Mouse (Mus musculus): Measurements from ENCODE around the gene Itih2.

Itih2 gene

DNA sequence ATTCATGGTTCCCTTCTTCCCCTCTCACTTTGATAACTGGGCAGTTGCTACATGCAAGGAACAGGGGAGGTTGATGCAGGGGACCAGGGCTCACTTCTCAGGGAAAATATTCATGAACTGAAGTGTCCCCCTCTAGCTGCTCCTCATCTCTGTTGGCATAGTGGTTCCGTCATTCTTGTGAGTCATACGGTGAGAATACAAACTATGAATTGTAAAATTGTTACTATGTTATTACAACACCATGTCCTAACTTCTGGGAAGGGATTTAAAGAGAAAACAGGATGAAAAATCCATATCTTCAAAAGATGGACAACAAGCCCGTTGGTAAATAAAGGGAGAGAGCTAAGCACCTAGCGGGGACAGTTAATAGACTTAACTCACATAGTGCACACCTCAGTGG, at the start of gene Itih2:
TSS of gene Itih2 (minus strand) at position 101 of the 400 bp plus-strand sequence.
- DNase-seq (ENCODE audit: low spot score in 2 of 2), result no peak

DNA sequence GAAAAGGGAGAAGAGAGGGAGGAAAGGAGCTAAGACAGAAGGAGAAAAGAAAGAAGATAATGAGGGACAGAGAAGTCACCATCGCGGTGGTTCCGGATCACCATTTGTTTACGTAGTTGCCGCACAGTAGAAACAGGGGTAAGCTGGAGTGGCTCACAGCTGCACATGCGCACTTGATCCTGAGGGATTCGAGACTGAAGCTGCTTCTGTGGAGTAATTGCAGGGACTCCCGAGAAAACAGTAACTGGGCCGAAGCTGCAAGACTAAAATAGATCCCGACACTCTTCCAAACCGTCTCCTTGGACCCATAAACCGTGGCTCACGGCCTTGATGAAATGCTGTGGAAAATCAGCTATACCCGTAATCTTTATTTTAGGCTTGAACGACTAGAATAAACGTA, 38.8 kb upstream of the Itih2 start:
- peak in 1 of 2 experiments; percentile 22 for DNase-seq (ENCODE audit: low spot score in 2 of 2)

DNA sequence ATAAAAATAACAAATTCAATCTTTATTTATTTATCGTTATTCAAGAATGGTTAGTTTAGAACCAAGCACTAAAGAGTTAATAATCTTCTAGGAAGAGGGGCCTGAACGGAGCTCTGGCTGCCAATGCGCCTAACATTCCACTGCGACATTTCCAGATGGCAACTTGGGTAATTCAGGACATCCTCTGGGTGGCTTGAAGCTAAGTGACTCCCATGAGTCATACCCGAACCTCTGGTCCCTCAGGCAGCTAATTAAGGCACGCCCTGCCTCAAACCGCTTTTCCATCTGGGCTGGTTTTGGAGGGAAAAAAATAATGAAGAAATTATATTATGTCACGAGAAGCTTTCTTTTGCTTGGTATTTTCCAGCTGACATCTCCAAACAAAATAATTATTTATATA, 36.8 kb upstream of the Itih2 start:
- no peak for DNase-seq (ENCODE audit: low spot score in 2 of 2)

DNA sequence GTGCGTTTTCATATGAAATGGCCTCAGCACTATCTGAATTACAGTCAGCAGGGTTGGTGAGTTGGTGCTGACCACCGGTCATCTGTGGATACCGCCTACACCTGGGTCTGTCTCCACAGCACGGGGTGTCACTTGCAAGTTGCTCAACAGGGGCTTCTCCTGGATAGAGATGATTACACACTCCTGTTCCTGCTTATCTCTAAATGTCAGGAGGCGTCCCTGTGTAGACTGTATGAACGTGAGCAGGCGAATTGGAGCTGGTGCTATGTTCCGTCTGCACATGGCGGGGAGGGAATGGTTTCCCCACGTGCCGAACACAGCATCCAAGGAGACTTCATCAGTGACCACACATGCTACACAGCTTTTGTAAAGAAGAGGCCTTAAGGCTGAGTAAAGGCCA, 36.1 kb upstream of the Itih2 start:
- no peak for DNase-seq (ENCODE audit: low spot score in 2 of 2)

DNA sequence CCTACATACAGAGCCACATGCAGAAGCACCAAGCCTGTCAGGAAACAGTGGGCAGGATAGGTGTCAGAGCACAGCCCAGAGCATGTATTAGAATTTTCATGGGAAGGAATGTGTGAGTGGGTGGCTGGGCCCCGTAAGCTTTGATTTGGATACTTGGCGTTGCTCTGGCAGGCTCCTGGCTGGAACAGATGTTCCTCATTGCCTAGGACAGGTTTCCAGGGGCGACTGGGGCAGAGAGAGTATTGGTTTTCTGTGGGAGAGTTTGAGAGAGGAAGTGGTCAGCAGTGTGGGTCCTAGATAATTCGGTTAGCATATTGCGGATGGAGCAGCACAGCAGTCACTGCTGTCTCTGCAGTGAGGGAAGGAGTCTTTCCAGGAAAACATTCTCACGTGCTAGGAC, 35.4 kb upstream of the Itih2 start:
- DNase-seq (ENCODE audit: low spot score in 2 of 2), result no peak

DNA sequence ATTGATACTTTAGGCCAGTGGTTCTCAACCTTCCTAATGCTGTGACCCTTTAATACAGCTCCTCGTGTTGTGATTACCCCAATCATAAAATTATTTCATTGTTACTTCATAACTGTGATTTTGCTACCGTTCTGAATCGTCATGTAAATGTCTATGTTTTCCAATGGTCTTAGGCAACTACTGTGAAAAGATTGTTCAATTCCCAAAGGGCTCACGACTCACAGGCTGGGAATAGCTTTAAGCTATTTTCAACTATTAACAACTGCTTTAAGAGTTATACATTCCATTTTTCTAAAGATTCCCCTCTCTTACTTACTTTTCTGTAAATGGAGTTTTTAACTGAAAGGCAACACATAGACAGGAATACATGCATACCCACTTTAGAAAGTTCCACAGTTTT, 30.8 kb upstream of the Itih2 start:
- no peak for DNase-seq (ENCODE audit: low spot score in 2 of 2)

DNA sequence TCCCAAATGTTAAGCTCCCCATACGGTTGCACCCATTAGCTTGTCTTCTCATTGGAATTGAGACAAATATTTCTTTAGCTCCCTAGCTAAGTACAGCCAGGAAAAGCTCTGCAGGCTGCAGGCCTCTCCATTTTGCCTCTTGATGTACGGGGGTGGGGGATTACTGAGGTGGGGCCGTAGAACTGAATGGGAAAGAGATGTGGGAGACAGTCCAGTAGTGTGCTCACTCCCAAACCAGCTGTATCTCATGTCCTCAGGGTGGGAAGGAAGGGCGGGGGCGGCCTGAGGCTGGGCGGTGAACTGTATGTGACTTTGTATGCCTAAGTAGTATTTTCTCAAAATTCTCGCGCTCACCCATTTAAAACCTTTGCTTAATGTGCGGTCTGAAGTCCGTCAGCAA, 26.0 kb upstream of the Itih2 start:
- no peak for DNase-seq (ENCODE audit: low spot score in 2 of 2)

DNA sequence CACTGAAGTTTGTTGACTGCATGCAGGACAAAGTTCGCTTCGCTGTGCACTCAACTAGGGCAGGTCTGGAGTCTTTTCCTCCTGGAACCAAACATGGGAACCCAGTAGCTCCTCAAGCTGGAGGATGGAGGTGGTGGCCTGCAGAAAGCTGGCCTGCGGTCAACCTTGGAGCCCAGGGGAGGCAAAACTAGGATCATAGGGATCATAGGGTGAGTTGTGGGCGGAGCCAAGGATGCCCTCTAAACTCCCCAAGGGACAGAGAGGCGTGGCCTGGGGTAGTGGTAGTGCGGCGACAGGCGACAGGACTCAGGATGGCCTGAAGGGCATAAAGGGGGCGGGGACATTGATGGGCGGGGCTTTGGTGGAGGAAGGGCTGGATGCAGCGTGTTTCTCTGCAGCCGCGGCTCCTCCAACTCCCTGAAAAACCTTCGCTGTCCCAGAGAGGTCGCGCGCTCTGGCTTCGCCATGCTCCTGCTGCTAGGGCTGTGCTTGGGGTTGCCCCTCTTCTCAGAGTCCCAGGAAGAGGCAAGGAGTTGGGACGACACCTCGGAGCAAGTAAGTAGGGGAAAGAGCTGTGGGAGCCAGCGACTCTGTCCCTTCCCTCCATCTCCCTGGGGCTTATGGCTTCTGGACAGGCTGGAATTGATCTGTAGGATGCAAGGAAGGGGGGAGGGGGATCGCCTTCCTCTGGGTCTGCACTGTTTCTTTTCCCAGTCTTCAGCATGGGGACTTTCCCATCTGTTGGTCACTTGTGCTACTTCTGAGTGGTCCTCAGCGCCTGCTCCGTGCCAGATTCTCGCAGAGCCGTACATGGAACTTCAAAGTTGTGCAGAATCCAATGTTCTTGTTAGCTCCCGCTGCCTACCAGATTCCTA, 22.2 kb upstream of the Itih2 start, which contains the start of gene Itih5:
TSS of gene Itih5 (plus strand) at position 371 of the 875 bp plus-strand sequence.
- peak in 1 of 2 experiments; percentile 58 for DNase-seq (ENCODE audit: low spot score in 2 of 2)

DNA sequence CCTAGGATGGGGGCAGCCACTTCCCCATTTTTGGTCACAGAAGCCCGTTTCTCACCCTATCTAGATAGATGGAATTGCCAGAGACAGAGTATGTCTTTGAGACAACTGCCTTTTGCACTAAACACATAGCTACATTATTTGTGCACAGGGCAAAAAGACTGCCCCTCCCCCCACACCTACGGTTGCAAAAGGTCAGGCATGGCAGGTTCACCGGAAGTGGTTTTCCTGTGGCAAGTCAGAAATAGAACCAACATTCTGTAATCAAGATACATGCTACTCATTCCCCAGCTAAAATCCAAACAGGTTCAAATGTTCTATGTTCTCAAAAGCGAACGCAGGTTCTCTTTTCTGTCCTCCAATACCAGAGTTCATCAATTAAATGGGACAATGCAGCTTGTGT, 21.4 kb upstream of the Itih2 start:
- no peak for DNase-seq (ENCODE audit: low spot score in 2 of 2)

DNA sequence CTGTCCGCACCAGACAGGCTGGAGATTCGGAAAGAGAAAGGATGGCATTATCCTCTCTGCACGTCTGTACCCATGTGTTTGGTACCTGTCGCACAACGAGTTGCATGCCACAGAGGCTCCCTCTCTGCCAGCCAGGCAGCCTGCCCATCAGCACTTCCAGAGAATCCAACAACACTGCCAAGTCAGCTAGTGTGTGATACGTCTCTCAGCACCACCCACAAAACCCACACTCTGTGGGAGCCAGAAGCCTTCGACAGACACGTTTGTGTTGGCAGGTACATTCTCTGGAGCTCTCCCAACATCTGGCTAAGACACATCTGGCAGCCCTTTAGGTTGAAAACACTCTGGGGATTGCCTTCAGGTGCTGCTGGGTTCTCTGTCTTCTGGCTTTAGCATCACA, 16.0 kb upstream of the Itih2 start:
- DNase-seq (ENCODE audit: low spot score in 2 of 2), result no peak

DNA sequence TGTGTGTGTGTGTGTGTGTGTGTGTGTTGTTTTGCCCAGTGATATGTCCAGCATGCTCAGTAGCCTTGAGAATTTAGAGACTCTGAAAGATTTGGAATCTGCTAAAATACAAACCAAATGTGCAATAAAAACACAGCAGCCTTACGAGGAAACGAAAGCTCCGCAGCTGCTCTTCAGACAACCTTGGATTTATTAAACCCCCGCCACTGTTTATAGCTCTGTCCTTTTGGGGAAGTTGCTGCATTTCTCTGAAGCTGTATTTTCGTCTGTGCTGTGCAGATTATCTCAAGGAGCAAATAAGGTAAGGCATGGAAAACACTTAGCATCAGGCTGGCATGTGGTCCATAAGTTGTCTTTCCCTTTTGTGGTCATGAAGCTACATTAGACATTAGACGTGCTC, 14.3 kb upstream of the Itih2 start:
- DNase-seq (ENCODE audit: low spot score in 2 of 2), result no peak

DNA sequence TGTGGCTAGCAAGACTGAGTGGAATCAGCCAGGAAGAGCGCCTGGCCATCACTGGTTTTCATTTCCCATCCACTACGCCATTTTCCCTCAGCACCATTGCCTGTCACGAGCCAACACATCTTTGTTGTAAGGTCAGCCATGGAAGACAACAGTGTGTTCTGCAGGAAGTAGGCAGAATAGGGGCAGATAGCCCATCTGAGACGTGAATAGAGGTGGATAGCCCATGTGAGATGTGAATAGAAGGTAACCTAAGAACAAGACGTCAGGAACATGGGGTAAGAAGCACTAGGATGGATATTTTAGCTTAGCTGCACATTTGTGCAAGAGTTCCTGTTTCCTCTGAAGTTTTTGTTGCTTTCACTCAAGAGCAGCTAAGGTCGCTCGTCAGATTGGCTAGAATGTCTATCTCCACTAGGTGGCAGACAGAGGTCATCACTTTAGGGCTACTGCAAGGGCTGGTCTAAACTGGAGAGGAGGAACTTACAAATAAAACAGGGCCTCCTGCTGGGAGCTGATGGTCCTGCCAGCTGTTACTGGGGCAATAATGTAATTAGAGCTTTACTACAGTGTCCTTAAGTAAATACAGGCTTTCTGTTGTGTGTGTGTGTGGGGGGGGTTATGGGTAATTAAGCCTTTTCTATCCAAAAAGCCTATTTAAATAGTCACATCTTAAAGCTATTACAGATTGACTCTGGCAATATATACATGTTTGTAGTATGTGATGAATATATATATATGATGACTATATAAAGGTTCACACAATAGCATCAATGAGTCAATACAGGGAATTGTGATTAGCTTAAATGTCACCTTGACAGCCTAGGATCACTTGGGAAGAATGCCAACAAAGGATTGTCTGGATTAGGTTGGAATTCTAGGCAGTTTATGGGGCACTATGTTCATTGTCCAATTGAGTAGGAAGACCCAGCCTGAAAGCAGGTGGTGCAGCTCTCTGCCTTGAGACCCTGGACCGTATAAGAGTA, 11.6 kb upstream of the Itih2 start:
- DNase-seq (ENCODE audit: low spot score in 2 of 2), result peak; percentile 46 to 69

DNA sequence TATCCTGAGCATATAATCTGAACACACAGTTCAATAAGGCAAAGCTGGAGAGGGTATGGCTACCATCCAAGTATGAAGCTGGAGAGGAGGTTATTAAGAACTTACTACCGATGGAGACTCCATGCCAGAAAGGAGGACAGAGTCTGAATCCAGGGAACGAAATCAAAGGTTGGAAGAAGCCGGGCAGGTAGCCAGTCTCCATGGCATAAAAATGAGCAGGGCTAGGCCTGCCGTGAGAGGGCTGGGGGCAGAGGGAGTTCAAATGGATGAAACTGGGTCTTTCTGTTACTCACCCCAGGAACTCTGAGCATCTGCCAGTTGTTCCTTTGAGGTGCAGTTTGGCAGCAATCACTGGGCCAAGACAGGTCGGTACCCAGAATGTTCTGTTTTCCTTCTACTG, 9.3 kb upstream of the Itih2 start:
- no peak for DNase-seq (ENCODE audit: low spot score in 2 of 2)

DNA sequence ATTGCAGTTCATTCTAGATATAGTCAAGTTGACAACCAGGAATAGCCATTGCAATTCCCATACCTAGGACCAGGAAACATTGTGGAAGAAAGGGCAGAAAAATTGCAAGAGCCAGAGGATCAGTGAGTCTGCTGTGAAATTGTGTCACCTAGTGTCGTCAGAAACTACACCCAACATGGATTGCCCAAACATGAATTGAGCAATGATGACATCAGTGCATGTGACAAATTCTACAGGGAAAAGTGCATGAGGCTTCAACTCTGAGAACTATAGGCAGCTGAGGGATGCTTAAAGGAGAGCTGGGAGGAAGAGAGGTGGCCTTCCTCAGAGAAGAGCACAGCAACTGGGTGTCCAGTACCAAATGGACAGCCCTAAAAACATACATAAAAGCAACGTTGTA, 6.1 kb upstream of the Itih2 start:
- DNase-seq (ENCODE audit: low spot score in 2 of 2), result no peak

DNA sequence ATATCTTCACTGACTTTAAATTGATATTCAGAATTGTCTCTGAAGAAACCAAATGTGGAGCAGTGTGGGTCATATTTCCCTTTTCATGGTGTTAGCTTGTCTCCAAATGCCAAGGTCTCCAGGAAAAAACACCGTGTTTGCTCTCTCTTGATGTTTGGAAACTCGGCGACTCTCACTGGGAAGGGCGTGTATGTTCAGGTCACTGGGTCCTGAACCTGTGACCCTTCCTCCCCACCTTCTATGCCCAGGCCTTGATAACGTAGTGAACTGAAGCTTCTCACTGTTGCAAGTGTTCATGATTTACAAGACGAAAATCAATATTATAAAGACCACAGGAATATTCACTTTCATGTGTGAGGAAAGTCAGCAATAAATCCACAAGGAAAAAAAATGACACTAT, 2.7 kb upstream of the Itih2 start:
- no peak for DNase-seq (ENCODE audit: low spot score in 2 of 2)

DNA sequence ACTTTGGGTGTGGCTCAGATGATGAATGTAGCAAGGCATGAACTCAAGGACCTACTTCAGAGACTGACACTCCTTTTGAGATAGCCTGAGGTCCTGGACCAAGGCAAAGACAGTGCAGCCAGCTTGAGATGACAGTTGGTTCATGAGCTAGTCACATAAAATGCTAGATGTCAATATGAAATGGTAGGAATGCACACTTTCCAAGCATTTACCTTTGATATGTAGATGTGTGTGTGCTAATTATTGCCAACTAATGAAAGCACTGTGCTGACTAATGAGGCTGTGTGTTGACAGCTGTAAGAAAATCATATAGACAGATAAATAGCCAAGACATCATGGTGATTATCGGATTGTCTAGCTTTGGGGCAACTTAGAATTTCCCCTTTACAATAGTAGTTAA, 932 bp upstream of the Itih2 start:
- DNase-seq (ENCODE audit: low spot score in 2 of 2), result no peak

DNA sequence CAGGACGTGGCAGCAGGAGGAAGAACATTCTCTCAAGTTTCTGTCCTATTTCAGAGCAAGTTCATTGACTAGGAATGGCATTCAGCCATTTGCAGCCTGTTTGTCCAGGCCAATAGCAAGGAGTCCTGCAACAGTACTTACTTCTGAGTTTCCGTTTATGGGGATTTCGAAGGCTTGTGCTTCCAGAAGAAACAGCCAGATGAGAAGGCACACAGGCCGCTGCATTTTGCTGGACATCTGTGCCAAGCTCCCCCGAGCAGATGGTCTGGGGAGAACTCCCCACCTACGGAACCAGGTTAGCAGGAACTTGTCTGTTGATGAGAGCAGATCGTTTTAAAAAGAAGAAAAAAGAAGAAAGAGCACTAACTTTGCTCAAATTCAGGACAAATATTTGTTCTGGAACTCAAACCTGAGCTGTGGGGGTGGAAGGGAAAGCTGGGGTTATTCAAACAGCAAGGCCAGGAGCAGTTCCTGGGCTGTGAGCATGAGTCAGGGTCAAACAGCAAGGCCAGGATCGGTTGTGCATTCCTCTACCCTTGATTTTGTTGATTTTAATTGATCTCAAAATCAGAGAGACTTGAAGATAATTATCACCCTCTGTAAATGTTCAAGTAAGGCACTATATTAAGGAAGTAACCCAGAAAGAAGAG, 730 bp downstream of the Itih2 start:
- no peak for DNase-seq (ENCODE audit: low spot score in 2 of 2)

DNA sequence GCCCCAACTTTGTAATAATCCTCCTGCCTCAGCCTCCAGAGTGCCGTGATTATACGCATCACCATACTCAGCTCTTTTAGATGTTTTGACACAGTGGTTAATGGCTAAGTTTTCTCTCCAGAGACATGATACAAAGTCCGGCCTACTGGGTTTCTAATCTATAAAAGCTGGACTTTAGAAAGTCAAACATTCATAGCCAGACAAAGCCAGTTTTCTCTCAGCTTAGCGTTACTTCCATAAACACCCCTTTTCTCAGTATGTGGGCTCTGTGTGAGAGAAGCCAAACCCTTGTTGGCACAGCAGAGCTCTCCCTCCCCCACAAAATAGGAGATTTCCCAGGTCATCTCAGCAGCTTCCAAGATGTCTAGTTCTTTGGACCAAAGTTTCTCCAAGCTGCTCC, 2.6 kb downstream of the Itih2 start:
- DNase-seq (ENCODE audit: low spot score in 2 of 2), result no peak

DNA sequence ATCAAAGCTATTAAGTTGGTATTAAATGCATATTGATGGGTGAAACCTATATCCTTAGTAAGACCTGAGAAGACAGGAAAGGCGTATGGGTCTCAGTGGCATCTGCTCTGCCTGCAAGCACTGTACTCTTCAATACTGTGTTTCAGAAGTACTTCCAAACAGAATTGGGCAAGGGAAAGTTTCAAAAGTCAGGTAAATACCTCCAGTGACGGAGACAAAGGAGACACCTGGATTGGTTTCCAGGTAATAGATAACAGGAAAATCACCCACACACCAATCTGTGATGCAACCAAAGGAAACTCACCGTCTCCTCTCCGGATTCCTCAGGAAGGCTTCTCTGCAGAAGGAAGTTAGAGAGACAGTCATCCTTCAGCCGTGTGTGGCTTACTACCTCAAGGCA, 3.7 kb downstream of the Itih2 start:
- no peak for DNase-seq (ENCODE audit: low spot score in 2 of 2)

DNA sequence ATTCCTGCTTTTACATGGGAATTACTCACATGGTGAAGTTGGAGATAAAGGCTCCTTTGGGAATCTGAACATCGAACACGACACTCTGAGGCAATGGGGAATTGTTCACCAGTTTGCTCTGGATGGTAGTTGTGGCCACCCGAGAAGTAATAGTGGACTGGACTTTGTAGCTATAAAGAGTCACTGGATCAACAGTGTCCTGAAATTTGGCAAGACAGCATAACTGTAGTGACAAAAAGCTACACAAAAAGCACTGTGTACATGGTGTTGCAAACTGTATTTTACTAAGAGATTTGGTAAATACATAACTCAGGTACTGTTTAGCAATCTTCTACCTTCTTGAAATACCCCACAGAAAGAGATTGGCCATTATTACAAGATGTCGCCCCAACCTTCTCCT, 5.1 kb downstream of the Itih2 start:
- no peak for DNase-seq (ENCODE audit: low spot score in 2 of 2)

DNA sequence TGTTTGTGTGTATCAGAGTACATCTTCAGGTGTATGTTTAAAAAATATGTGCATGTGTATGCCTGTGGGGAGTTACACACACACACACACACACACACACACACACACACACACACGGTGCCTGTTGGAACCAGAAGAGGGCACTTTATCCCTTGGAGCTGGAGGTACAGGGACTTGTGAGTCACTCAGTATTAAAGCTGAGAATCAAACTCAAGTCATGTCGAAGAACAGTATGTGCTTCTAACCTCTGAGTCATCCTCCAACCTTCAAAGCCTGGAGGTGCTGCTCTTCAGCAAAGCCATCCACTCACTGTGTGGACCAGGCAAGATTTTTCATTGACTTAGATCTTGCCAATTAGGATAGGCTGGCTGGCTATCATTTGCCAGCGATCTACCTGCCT, 9.4 kb downstream of the Itih2 start:
- no peak for DNase-seq (ENCODE audit: low spot score in 2 of 2)

DNA sequence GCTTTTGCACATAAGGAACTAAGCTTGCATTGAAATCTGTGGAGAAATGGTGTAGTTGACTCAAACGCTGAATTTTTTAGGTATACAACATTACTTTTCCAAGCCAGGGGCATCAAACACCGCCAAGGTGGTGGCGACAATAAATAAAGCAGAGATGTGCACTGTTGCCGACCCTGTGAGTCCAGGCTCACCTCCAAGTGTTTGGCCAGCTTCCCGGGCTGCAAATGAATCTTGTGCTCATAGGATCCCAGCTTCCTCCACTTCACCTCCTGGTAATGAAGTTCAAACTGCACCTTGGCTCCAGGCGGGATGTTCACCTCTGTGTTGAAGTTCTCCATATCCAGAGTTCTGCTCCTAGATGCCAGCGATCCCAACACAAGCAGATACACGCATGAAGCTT, 11.9 kb downstream of the Itih2 start:
- DNase-seq (ENCODE audit: low spot score in 2 of 2), result no peak

Data from urinary bladder, postnatal 36 days (tissue).